Mouse (Mus musculus): ENCODE measurements around the gene Bicral. TPM values are rescaled to one million over a fixed set of nuclear protein-coding genes. Genes with fewer than 3 reads are reported as not detected.

The Bicral gene
- 99.1 to 112 TPM (median 104 TPM) in 4 replicates for total RNA-seq (2023; ENCODE audit: inconsistent age)

GRCm38 (mm10) chr17:46857903-46858748 is at the start of gene Bicral:
Gene Bicral (minus strand): TSS chr17:46858482.

DNA sequence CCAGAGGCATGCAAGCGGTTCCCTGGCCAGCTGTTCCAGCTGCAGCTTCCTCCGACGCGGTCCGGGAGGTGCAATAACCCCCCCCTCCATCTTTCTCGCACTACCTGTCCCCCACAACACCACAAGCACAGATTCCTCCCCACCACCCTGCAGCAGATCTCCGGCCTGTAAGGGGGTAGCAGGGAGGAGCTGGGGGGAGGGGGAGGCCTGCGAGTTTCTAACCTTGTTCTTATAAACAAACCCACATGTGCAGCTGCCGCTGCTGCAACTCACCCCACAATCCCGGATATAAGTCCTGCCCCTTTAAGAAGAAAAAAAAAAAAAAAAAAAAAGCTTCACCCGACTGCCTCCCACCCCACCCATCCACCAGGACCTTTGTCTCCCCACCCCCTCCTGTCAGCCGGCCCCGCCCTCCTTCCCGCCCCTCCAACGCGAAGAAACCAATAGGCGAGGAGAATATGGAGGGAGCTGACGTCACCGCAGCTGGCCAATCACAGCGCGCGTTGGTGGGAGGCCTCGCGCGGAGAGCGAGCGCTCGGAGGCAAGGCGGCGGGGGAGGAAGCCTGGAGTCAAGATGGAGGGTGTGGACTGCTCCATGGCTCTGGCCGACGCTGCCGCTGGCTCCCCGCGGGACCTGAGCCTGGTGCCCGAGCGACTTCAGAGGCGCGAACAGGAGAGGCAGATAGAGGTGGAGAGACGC is 32.0 kb upstream of the Bicral start, which contains the start of gene Tbcc:
Gene Tbcc, plus strand, starts transcription at position 569 of the 700 bp plus-strand sequence.

DNA sequence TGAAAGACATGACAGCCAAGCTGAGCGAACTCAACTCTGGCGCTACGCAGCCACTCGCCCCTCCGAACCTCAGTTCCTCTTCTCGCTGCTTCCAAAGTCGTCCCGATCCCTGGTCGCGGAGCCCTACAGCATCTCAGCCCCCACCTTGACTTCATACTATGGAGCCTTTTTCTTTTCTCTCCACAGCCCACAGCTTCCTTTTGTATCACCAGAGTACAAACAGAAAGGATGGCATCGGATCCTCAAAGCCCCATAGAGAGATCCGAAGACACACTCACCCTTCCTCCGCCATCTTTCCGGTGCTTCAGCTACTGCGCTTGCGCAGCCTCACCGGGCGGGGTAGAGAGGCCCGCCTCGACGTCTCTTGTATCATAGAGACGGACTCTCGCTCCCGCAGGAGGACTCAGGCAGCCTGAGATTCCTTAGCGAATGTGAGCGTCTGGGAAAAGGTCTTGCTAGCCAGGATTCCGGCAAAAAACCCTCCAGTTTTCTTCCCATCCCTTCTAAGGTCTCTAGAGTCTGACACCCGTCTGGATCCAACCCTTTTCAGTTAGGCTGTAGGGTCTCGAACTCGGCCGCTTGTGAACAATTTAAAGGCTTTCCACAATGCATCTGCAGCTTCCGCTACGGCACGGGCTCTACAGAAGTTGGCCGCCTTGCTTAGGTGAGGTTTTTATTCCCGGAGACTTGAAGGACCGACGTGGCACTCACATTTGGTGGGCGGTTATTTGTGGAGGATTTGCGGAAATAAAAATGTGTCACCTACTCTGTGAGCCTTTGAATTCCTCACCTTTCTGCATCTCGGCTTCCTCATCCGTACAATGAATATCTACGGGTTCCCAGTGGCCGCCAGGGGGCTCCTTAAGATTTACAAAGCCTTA is 75.7 kb downstream of the Bicral start, which contains the start of gene Rpl7l1:
Gene Rpl7l1, minus strand, starts transcription at position 332 of the 881 bp plus-strand sequence.

DNA sequence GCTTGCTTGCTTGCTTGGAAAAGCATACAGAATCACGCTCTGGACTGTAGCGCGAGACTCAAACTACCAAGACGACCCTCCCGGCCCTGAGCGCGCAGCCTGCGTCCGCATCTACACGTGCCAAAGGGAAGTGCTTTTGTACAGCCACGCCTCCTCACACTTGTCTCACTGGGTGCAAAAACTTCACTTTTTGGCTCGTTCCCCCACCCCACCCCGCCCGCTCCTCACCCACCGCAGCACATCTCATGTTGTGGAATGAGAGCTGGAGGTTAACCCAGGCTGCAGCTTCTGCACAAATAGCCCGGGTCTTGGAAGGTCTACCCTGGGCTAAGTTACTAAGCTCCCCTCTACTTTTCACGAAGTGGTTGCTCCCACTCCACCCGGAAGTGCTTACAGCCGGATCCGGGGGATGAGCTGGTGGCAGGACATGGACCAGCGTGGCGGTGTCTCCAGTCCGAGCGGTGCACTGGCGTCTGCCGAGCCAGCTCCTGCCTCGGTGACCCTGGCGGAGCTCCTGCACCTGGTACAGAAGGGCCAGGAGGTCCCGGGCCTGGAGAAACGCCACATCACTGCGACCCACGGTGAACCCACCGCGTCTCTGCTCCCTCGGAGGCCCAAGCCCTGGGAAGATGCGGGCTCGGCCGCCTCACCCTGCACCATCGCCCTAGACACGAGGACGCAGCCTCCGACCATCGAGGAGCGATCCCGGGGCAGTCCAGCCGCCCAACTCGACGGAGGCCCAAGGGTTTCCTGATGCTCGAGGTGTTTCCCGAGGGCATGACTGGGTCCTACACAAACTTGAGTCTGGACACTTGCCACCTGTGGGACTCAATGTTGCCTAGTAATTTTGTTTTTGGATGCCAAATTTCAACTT is 85.6 kb downstream of the Bicral start, which contains the start of gene 2310039H08Rik:
Gene 2310039H08Rik, plus strand, starts transcription at position 232 of the 874 bp plus-strand sequence.

DNA sequence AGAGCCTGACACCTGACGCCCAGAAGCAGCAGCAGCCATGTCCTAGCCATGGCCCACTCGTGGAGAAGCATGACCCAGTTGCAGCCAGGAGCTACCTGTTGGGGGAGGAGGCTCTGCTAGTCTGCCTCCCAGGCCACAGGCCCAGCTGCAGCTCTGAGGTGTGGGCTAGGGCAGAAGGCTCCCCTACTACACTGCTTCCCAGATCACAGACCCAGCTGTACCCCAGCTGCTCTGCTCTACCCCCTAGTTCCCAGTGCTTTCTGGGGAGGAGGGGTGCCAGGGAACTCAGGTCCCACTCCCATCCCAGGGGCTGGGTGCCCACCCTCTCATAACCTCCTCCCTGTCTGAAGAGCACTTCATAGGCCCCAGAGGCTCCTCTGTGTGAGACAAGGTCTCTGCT is 94.7 kb downstream of the Bicral start, which contains the start of gene Ptcra:
Gene Ptcra, minus strand, starts transcription at position 169 of the 400 bp plus-strand sequence.

GRCm38 (mm10) chr17:46751794-46752556 is 106.3 kb downstream of the Bicral start, which contains the start of gene Cnpy3:
Gene Cnpy3 (minus strand): TSS chr17:46752214.

Other genes starting within 250 kb of the Bicral start
- 0.13 TPM in 1 of 4 replicates, not detected in the others for gene Ptk7, start 229.0 kb downstream of the Bicral start, total RNA-seq (2023; ENCODE audit: inconsistent age)
- gene Klc4, start 212.5 kb downstream of the Bicral start, total RNA-seq (2023; ENCODE audit: inconsistent age) = 18.5 to 22.0 TPM (median 20.3 TPM) in 4 replicates
- 29.4 to 53.4 TPM (median 41.9 TPM) in 4 replicates for gene Mrpl2, start 212.3 kb downstream of the Bicral start, total RNA-seq (2023; ENCODE audit: inconsistent age)
- gene Cul7, start 208.1 kb downstream of the Bicral start, total RNA-seq (2023; ENCODE audit: inconsistent age) = 7.4 to 8.4 TPM (median 7.9 TPM) in 4 replicates
- gene Rrp36, start 184.1 kb downstream of the Bicral start, total RNA-seq (2023; ENCODE audit: inconsistent age) = 27.0 to 30.6 TPM (median 29.4 TPM) in 4 replicates
- gene Mea1, start 179.7 kb downstream of the Bicral start, total RNA-seq (2023; ENCODE audit: inconsistent age) = 52.8 to 63.9 TPM (median 58.1 TPM) in 4 replicates
- 42.4 to 50.0 TPM (median 44.6 TPM) in 4 replicates for gene Klhdc3, start 177.6 kb downstream of the Bicral start, total RNA-seq (2023; ENCODE audit: inconsistent age)
- gene Ppp2r5d, start 153.4 kb downstream of the Bicral start, total RNA-seq (2023; ENCODE audit: inconsistent age) = 33.1 to 41.3 TPM (median 38.7 TPM) in 4 replicates
- gene Pex6, start 147.0 kb downstream of the Bicral start, total RNA-seq (2023; ENCODE audit: inconsistent age) = 38.2 to 46.1 TPM (median 39.9 TPM) in 4 replicates
- 3.9 to 6.1 TPM (median 5.1 TPM) in 4 replicates for gene Gnmt, start 129.3 kb downstream of the Bicral start, total RNA-seq (2023; ENCODE audit: inconsistent age)
- 154 to 156 TPM (median 155 TPM) in 4 replicates for gene Cnpy3, start 106.3 kb downstream of the Bicral start, total RNA-seq (2023; ENCODE audit: inconsistent age)
- not detected in 4 replicates for gene Ptcra, start 94.8 kb downstream of the Bicral start, total RNA-seq (2023; ENCODE audit: inconsistent age)
- gene 2310039H08Rik, start 85.8 kb downstream of the Bicral start, total RNA-seq (2023; ENCODE audit: inconsistent age) = 16.6 to 24.2 TPM (median 19.2 TPM) in 4 replicates
- 67.4 to 80.7 TPM (median 74.5 TPM) in 4 replicates for gene Rpl7l1, start 75.8 kb downstream of the Bicral start, total RNA-seq (2023; ENCODE audit: inconsistent age)
- gene Tbcc, start 32.2 kb upstream of the Bicral start, total RNA-seq (2023; ENCODE audit: inconsistent age) = 11.4 to 15.4 TPM (median 12.9 TPM) in 4 replicates
- not detected in 4 replicates for gene Prph2, start 52.0 kb upstream of the Bicral start, total RNA-seq (2023; ENCODE audit: inconsistent age)
- 82.9 to 88.7 TPM (median 87.4 TPM) in 4 replicates for gene Ubr2, start 152.1 kb upstream of the Bicral start, total RNA-seq (2023; ENCODE audit: inconsistent age)

All from B cell, adult (primary cell).